In genomic region chr4:126823917-126824316, GRCm38 (mm10) we compare ENCODE assay signal across 23 mouse cellular contexts.
DNase-seq lines count a peak whose midpoint lies in the region; ATAC-seq and TF ChIP-seq lines count a peak whose summit lies in the region.
"Had no signal": no experiment of that assay in that cellular context is flagged by ENCODE, and none has a peak within 500 bp of the region (broad histone marks: within the 10 kb centered on the region; RNA-seq: fewer than 3 reads in every experiment).

No protein-coding gene starts in this region.

- H3K4me3 ChIP-seq in heart, adult 2 months, result no peak overlapping the region
- H3K4me3 ChIP-seq in heart, embryonic 11.5 days (ENCODE audit: low read depth, low read length), result no peak overlapping the region
- H3K4me3 ChIP-seq in kidney, adult 2 months (ENCODE audit: insufficient read depth, low read depth, low read length), result no peak overlapping the region
- H3K4me3 ChIP-seq: embryonic facial prominence, embryonic 15.5 days; liver, embryonic 13.5 days; midbrain, embryonic 13.5 days; stomach, embryonic 15.5 days had no signal

- intact Hi-C loops in heart, adult 2 months (cut with DNase I), result no loop called here

- no peaks in the 10 kb centered on the region for H3K27me3 ChIP-seq in heart, adult 2 months (ENCODE audit: control insufficient read depth, insufficient read depth, low read length)
- no peaks in the 10 kb centered on the region for H3K27me3 ChIP-seq in heart, embryonic 11.5 days (ENCODE audit: control insufficient read depth, insufficient read depth, low read length)
- no peaks in the 10 kb centered on the region for H3K27me3 ChIP-seq in kidney, adult 2 months (replicated peaks; ENCODE audit: control insufficient read depth, insufficient read depth, low read length)
- H3K27me3 ChIP-seq: embryonic facial prominence, embryonic 15.5 days; liver, embryonic 13.5 days; midbrain, embryonic 13.5 days; stomach, embryonic 15.5 days had no signal

- DNase-seq in heart, adult 2 months, result no peak
- DNase-seq in kidney, adult 2 months, result peak; percentile 33
- DNase-seq in kidney, postnatal 4 days, result no peak
- DNase-seq in 3T3-L1 (ENCODE audit: low read depth, low spot score), result peak; percentile 15
- peak; percentile 39 for DNase-seq in adipocyte (ENCODE audit: low spot score)
- no peak for DNase-seq in spleen, postnatal 14 days (ENCODE audit: low spot score in 2 of 2)
- no peak for DNase-seq in adrenal gland, adult (ENCODE audit: inconsistent age in 2 of 2, low spot score in 1 of 2)
- DNase-seq: adrenal gland, postnatal 14 days; B cell, adult 2 months; cerebellum, adult 9-10 months; gastrocnemius, postnatal 25 days; kidney, postnatal 25 days; liver, embryonic 13.5 days; lung, adult 2 months; thymus, adult 2 months; thymus, postnatal 4 days had no signal

- peaks cover 4% of the 10 kb centered on the region for H3K4me1 ChIP-seq in heart, adult 2 months (ENCODE audit: control insufficient read depth, insufficient read depth, low read length)
- H3K4me1 ChIP-seq in heart, embryonic 11.5 days (ENCODE audit: control insufficient read depth, insufficient read depth, low read length), result no peaks in the 10 kb centered on the region
- H3K4me1 ChIP-seq in kidney, adult 2 months (ENCODE audit: control insufficient read depth, insufficient read depth, low read length), result peaks cover 6% of the 10 kb centered on the region; the same call in 1 of the 2 replicates
- H3K4me1 ChIP-seq: embryonic facial prominence, embryonic 15.5 days; liver, embryonic 13.5 days; stomach, embryonic 15.5 days had no signal

- no peak overlapping the region for H3K9ac ChIP-seq in heart, adult 2 months (ENCODE audit: low read depth, low read length)
- H3K9ac ChIP-seq in heart, embryonic 11.5 days (ENCODE audit: low read depth, low read length), result no peak overlapping the region
- H3K9ac ChIP-seq: embryonic facial prominence, embryonic 15.5 days; liver, embryonic 13.5 days; midbrain, embryonic 13.5 days; stomach, embryonic 15.5 days had no signal

- no peak for ATAC-seq in heart, embryonic 11.5 days (replicated peaks; ENCODE audit: insufficient number of reproducible peaks, low FRiP score, low TSS enrichment)
- ATAC-seq: activated CD4-positive, CD25-positive, alpha-beta regulatory T cell, adult 4 months; forebrain, embryonic 16.5 days; intestine, postnatal 0 days; midbrain, embryonic 13.5 days had no signal

- H3K36me3 ChIP-seq in heart, adult 2 months (ENCODE audit: control insufficient read depth, insufficient read depth, low read length), result peaks cover 7% of the 10 kb centered on the region
- 0 out of 2 replicates have a peak, but pooled peaks cover 2% of the 10 kb centered on the region for H3K36me3 ChIP-seq in heart, embryonic 11.5 days (ENCODE audit: control insufficient read depth, insufficient read depth, low read length)
- no peaks in the 10 kb centered on the region; the same call in none of the 2 replicates for H3K36me3 ChIP-seq in kidney, adult 2 months (ENCODE audit: control insufficient read depth, insufficient read depth, low read length)

- H3K9me3 ChIP-seq in heart, embryonic 11.5 days (replicated peaks; ENCODE audit: control insufficient read depth, low read length), result no peaks in the 10 kb centered on the region
- H3K9me3 ChIP-seq: embryonic facial prominence, embryonic 15.5 days; liver, embryonic 13.5 days; midbrain, embryonic 13.5 days; stomach, embryonic 15.5 days had no signal

- peak overlapping the region; percentile 11; the same call in 1 of the 2 replicates for H3K27ac ChIP-seq in heart, adult 2 months
- no peak overlapping the region for H3K27ac ChIP-seq in heart, embryonic 11.5 days (ENCODE audit: low read depth, low read length)
- no peak overlapping the region for H3K27ac ChIP-seq in kidney, adult 2 months (ENCODE audit: insufficient read depth, low read depth, low read length)
- H3K27ac ChIP-seq: embryonic facial prominence, embryonic 15.5 days; liver, embryonic 13.5 days; midbrain, embryonic 13.5 days; stomach, embryonic 15.5 days had no signal

- no peak for TF ChIP-seq EP300 in heart, adult 2 months (IDR thresholded peaks at IDR 0.05; ENCODE audit: insufficient read depth, low read depth, low read length)

- TF ChIP-seq POLR2A in heart, adult 2 months (IDR thresholded peaks at IDR 0.05; ENCODE audit: insufficient read depth, low read depth, low read length), result no peak
- no peak for TF ChIP-seq POLR2A in kidney, adult 2 months (IDR thresholded peaks at IDR 0.05; ENCODE audit: low read depth, low read length)

- no peak for TF ChIP-seq CTCF in heart, adult 2 months (IDR thresholded peaks at IDR 0.05)
- TF ChIP-seq CTCF in kidney, adult 2 months (conservative IDR thresholded peaks at IDR 0.05; ENCODE audit: insufficient read depth, insufficient read length, low read depth, low read length), result no peak

- H3K79me2 ChIP-seq in heart, adult 2 months (replicated peaks; ENCODE audit: control insufficient read depth, insufficient read depth, low read length), result no peaks in the 10 kb centered on the region

- 40% methylated on average over 5 of the region's 5 CpGs for WGBS in heart, adult 2 months
- 78% methylated on average over 5 of the region's 5 CpGs for WGBS in heart, embryonic 11.5 days (ENCODE audit: insufficient replicate concordance)
- 66% methylated on average over 5 of the region's 5 CpGs for WGBS in kidney, adult 2 months

- H3K4me2 ChIP-seq in heart, embryonic 11.5 days, result no peak overlapping the region
- H3K4me2 ChIP-seq: embryonic facial prominence, embryonic 15.5 days; liver, embryonic 13.5 days; midbrain, embryonic 13.5 days; stomach, embryonic 15.5 days had no signal

Comparison
In these comparisons a context has a peak if more than half of its experiments do, and no peak if none do; other contexts are left out.
1. DNase-seq: peak in kidney, adult 2 months (single experiment), 3T3-L1 (single experiment) and adipocyte (single experiment); none in heart, adult 2 months (0 of 2), kidney, postnatal 4 days (0 of 2), spleen, postnatal 14 days (0 of 2) and adrenal gland, adult (0 of 2).